Mouse (Mus musculus) embryonic facial prominence, embryonic 10.5 days (tissue): ENCODE results near the gene Dhx37. TPM values are rescaled to one million over a fixed set of nuclear protein-coding genes. Genes with fewer than 3 reads are reported as not detected.
A peak's percentile ranks its signal among the peaks of the same experiment; 100 is the strongest.
"Not testable (repeated sequence)": the region's sequence is repeated elsewhere in the genome, so short reads cannot be mapped to it uniquely, and the experiment has no call there.

ENCODE experiments used
- DNase-seq: peaks from one replicate; pipeline ENCODE4 v3.0.0-alpha.2; 2017; ENCODE audit warnings: low spot score
- H3K27ac ChIP-seq: fragments of 300-500 bp; sonication (generic); replicated peaks from 2 replicates; pipeline ENCODE4 v1.5.1; 2016; ENCODE audit warnings: mild to moderate bottlenecking
- H3K27me3 ChIP-seq: fragments of 300-500 bp; sonication (generic); replicated peaks from 2 replicates; pipeline ENCODE4 v1.6.1; 2016; ENCODE audit warnings: low read depth, mild to moderate bottlenecking; ENCODE audit not compliant: poor library complexity, severe bottlenecking
- H3K36me3 ChIP-seq: fragments of 300-500 bp; sonication (generic); replicated peaks from 2 replicates; pipeline ENCODE4 v1.6.1; 2016; ENCODE audit warnings: mild to moderate bottlenecking, moderate library complexity
- H3K4me1 ChIP-seq: fragments of 300-500 bp; sonication (generic); 2 replicates; pipeline ENCODE4 v1.6.1; 2016
- H3K4me3 ChIP-seq: fragments of 300-500 bp; sonication (generic); 2 replicates; pipeline ENCODE4 v1.5.1; 2016; ENCODE audit warnings: mild to moderate bottlenecking, moderate library complexity
- H3K9me3 ChIP-seq: fragments of 300-500 bp; sonication (generic); 2 replicates; pipeline ENCODE4 v1.6.1; 2016; ENCODE audit warnings: mild to moderate bottlenecking
- WGBS: fragments of 180-500 bp; shearing (Covaris S2); methylation state at CpG from one replicate; pipeline ENCODE4 v1.1.7; 2016; 5-methylcytosine and 5-hydroxymethylcytosine counted together
- polyA plus RNA-seq: library from polyadenylated mRNA; unstranded; fragments of >200 nt; fragmentation: Nextera tagmentation; extraction: Ambion mirVana; gene quantifications from 2 replicates; pipeline ENCODE4 v1.2.1, GENCODE M21; 2016

The Dhx37 gene
- polyA plus RNA-seq, 1 experiment from 2014 or later: 24.1 TPM

DNA sequence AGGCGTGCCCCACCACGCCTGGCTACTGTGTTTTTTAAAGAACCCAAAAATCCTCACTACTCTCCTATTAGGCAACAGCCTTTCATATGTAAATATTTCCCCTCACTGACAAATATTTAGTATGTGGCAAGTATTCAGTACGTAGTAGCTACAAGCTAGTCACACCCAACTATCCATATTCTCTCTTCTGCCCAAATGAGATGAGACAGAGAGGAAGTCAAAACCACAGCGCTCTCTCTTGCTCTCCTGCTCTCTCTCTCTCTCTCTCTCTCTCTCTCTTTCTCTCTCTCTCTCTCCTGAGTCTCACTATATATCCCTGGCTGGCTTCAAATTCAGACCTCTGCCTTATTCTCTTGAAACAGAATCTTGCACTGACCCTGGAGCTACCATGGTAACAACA, 10.6 kb upstream of the Dhx37 start:
- H3K27ac ChIP-seq: no peak overlapping the region
- H3K9me3 ChIP-seq: no peaks in the 10 kb centered on the region
- H3K36me3 ChIP-seq: peaks cover 44% of the 10 kb centered on the region
- DNase-seq: no peak
- H3K27me3 ChIP-seq: no peaks in the 10 kb centered on the region
- 97% methylated on average over 4 of the region's 4 CpGs for WGBS
- H3K4me3 ChIP-seq: no peak overlapping the region
- H3K4me1 ChIP-seq: peaks cover 23% of the 10 kb centered on the region

DNA sequence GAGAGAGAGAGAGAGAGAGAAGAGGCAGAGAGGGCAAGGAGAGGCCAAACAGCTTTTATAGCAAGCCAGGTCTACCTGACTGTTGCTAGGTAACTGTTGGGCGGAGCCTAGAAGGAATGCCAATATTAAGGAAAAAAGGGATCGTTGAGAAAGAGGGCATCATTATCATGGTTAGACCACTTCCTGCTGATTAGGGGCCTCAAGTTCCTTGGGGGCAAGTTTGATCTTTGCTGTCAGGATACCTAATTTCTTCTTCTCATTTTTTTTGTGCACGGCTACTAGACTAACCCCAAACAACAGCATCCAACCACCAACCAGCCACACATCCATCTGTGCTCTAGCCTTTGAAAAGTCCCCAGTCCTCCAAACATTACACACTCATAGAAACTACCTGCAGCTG, 10.0 kb upstream of the Dhx37 start:
- WGBS: 80% methylated on average over 3 of the region's 3 CpGs

DNA sequence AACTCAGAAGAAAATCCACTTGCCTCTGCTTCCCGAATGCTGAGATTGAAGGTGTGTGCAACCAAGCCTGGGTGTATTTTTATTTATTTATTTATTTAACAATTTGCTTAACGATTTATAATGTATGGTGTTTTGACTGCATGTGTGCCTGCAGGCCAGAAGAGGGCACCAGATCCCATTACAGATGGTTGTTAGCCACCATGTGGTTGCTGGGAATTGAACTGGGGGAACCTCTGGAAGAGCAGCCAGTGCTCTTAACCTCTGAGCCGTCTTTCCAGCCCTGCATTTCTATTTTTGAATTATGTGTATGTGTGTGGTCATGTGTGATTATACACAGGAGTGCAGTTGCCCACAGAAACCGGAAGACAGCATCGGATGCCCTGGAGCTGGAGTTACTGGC, 9.4 kb upstream of the Dhx37 start:
- Histone ChIP-seq H3K4me1 (peaks cover 23% of the 10 kb centered on the region), H3K27me3 (no peaks in the 10 kb centered on the region), H3K4me3 (peak overlapping the region; percentile 93; the same call in 1 of the 2 replicates), H3K36me3 (peaks cover 35% of the 10 kb centered on the region), H3K27ac (no peak overlapping the region), H3K9me3 (no peaks in the 10 kb centered on the region)
- WGBS: 88% methylated on average over 5 of the region's 5 CpGs
- no peak for DNase-seq

More for the DNA sequence above, 10.0 kb upstream of the Dhx37 start:
- Histone ChIP-seq H3K36me3 (peaks cover 40% of the 10 kb centered on the region), H3K4me1 (peaks cover 23% of the 10 kb centered on the region), H3K9me3 (no peaks in the 10 kb centered on the region), H3K27ac (no peak overlapping the region), H3K27me3 (no peaks in the 10 kb centered on the region), H3K4me3 (no peak overlapping the region)
- DNase-seq: no peak

DNA sequence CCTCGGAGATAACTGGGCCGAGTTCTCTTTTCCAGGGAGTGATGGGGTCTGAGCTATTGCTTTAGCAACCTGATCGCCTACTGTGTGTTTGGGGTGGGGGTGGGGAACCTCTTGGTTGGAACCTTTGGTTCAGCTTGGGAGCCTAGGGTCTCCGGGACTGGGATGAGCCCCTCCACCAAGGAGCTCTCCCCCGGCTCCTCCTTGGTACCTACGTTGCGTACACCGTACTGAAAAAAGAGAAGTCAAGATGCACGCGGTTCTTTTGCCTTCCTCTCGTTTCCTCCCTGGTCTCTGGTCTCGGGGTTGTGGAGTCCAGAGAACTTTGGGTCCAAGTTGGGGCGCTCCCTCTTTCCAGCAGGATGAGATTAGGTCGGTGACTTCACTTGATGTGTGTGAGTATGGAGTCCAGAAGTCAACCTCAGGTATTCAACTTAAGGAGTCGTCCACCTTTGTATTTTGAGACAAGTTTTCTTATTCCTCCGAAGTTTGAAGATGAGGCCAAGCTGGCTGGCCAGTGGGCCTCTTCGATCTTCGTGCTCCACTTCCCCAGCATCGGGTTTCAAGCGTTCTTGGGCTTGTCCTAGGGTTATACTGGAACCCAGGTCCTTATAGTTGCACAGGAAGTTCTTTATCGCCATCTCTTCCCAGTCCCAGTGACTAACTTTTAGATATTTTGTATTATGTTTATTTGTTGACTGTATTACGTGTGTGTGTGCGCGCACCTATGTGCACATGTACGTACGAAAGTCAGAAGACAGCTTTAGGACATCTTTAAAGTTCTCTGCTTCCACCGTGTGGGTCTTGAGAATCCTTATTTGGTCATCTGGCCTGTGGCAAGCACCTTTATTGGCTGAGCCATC, 8.4 kb upstream of the Dhx37 start:
- Histone ChIP-seq H3K9me3 (no peaks in the 10 kb centered on the region), H3K27ac (peak overlapping the region; percentile 97), H3K4me1 (peaks cover 23% of the 10 kb centered on the region), H3K27me3 (no peaks in the 10 kb centered on the region), H3K4me3 (peak overlapping the region; percentile 93), H3K36me3 (peaks cover 35% of the 10 kb centered on the region)
- 21% methylated on average over 27 of the region's 27 CpGs for WGBS
- peak; percentile 21 for DNase-seq

DNA sequence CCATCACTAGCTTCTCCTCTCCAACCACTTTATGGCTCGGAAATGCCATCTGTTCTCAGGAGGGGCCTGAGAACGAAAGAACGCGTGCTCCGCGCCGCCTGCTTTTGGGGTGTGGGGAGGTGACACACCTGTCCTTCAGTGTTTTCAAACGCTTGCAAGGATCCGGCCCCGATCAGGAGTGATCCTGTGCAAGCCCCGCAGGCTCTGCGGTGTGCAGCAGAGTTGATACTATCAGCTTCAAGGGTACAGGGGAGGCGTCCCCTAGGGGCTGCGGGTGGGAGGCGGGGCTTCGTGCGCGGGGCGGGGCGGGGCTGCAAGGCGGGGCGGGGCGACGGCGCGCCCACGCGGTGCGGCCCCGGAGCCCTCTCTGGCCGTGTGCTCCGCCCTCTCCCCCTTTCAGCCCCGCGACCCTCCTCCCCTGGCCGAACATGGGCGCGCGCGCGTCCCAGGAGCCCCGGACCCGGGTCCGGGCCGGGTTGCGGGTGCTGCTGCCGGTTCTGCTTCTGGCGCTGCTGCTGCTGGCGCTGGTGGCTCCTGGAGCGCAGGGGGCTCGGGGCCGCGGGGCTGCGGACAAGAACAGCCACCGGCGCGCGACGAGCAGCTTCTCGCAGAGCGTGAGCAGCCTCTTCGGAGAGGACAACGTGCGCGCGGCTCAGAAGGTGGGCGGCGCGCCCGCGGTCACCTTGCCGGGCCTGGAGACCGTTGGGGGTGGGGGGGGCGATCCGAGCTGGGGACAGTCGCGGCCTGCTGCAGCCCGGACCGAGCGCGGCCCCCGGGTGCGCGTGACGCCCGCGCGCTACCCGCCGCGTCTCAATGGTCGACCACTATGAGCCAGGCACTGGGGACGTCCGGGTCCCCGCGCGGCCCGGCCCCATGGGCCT, 7.6 kb upstream of the Dhx37 start, which contains the start of gene Bri3bp:
Bri3bp (plus strand) TSS at position 335 of the 881 bp plus-strand sequence.
- no peaks in the 10 kb centered on the region for H3K9me3 ChIP-seq
- peak within 1 kb of the TSS; percentile 93 for H3K4me3 ChIP-seq
- WGBS: under 1% methylated on average over 97 of the region's 97 CpGs
- DNase-seq: peak; percentile 91
- no peaks in the 10 kb centered on the region for H3K27me3 ChIP-seq
- peak within 1 kb of the TSS; percentile 97 for H3K27ac ChIP-seq
- H3K4me1 ChIP-seq: peaks cover 23% of the 10 kb centered on the region
- H3K36me3 ChIP-seq: peaks cover 33% of the 10 kb centered on the region

DNA sequence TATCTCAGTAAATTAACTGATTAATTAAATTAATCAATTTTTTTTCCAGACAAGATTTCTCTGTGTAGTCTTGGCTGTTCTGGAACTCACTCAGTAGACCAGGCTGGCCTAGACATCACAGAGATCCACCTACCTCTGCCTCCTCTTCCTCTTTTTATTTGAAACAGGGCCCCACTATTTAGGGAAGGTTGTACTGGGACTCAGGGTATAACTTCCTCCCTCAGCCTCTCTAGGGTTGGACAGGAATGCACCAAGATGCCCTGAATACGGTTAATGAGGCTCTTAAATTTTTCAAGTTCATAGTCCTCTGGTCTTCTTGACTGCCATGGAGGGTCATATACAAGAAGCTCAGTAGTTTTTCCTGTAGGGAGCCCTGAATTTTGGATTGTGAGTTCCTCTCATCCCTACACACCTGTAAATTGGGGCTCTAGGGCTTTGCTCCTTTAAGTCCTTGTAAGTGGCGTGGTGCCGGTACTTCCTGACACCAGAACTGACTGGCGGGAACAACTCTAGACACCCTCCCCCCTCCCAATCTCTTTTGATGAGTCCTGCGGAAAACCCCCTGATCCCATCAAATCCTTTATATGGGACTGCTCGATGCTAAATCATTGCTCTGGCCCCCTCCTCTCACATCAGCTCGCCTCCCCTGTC, 6.8 kb upstream of the Dhx37 start:
- H3K36me3 ChIP-seq: peaks cover 26% of the 10 kb centered on the region
- H3K4me1 ChIP-seq: peaks cover 23% of the 10 kb centered on the region
- H3K27ac ChIP-seq: peak overlapping the region; percentile 97
- H3K27me3 ChIP-seq: no peaks in the 10 kb centered on the region
- peak overlapping the region; percentile 93 for H3K4me3 ChIP-seq
- 2% methylated on average over 7 of the region's 7 CpGs for WGBS
- no peaks in the 10 kb centered on the region for H3K9me3 ChIP-seq
- DNase-seq: no peak

DNA sequence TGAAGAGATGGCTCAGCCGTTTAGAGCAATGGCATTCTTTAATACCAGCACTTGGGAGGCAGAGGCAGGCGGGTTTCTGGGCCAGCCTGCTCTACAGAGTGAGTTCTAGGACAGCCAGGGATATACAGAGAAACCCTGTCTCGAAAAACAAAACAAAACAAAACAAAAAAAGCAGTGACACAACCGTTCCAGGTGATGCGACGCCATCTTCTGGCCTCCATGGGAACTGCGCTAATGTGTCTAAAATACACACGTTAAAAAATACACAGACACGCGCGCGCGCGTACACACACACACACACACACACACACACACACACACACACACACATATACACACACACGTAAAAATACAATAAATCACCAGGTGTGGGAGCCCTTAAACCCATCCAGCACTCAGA, 426 bp upstream of the Dhx37 start:
- H3K27me3 ChIP-seq, H3K9me3 ChIP-seq, DNase-seq: not testable (repeated sequence)
- Histone ChIP-seq H3K4me3 (peak overlapping the region; percentile 85), H3K27ac (peak overlapping the region; percentile 88; the same call in 1 of the 2 replicates), H3K4me1 (peaks cover 16% of the 10 kb centered on the region), H3K36me3 (peaks cover 27% of the 10 kb centered on the region)
- 56% methylated on average over 15 of the region's 15 CpGs for WGBS

DNA sequence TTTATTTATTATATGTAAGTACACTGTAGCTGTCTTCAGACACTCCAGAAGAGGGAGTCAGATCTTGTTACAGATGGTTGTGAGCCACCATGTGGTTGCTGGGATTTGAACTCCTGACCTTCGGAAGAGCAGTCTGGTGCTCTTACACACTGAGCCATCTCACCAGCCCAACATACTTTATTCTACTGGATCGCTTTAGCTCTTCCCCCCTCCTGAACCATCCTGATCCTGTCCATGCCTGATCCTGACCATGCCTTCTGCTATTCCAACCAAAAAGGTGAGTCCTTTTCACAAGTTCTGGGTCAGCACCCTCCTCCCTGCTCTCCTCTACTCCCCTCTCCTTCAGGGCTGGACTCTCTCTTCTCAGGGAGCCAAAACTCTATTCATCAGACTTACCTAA, 1.6 kb downstream of the Dhx37 start:
- not testable (repeated sequence) for H3K9me3 ChIP-seq, DNase-seq, H3K27me3 ChIP-seq, H3K27ac ChIP-seq
- 92% methylated on average over 2 of the region's 2 CpGs for WGBS
- Histone ChIP-seq H3K36me3 (peaks cover 47% of the 10 kb centered on the region), H3K4me1 (peaks cover 16% of the 10 kb centered on the region), H3K4me3 (peak overlapping the region; percentile 85; the same call in 1 of the 2 replicates)

DNA sequence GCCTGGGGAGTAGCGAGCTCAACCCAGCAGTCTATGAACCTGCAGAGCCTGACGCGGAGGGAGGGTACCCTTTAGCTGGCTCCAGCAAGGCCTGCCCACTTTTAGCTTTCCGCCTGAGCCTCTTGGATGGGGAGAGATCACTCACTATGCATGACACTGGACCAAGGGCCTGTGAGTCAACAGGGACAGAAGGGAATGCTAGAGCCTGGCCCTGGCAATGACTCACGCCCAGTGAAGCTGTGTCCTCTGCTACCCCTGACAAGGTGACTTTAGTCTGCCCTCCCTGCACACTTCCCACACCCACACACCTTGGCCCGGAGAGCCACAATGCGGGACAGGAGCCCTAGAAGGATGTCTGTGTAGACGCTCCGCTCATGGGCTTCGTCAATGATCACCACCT, 7.6 kb downstream of the Dhx37 start:
- WGBS: 95% methylated on average over 10 of the region's 10 CpGs
- H3K9me3 ChIP-seq: no peaks in the 10 kb centered on the region

DNA sequence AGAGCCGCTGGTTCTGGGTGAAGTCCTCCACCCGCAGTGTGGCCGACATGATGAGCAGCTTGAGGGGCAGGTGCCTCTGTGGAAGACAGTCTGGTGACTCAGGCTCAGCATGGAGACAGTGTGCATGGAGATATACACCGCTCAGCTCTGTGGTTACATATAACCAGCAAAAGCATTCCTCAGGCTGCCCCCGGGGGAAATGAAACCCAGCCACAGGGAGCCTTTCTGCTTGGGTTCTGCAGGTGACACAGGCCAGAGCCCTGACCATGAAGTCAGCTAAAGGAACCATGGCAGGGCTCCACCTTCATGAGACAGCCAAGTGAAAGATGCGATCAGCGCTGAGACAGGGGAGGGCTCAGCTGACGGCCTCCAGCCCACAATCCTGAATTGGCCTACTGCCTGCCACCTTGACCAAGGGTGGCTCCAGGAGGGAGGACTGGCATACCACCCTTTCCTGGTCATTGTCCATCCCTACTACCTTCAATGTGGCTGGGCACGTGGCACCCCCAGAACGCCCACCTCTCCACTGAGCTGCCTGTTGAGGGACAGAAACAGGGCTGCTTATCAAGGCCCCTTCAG, 8.1 kb downstream of the Dhx37 start:
- Histone ChIP-seq H3K36me3 (peaks cover 100% of the 10 kb centered on the region), H3K27me3 (no peaks in the 10 kb centered on the region), H3K4me3 (no peak overlapping the region), H3K27ac (no peak overlapping the region), H3K4me1 (no peaks in the 10 kb centered on the region), H3K9me3 (no peaks in the 10 kb centered on the region)
- no peak for DNase-seq
- 93% methylated on average over 10 of the region's 10 CpGs for WGBS

More for the DNA sequence above, 7.6 kb downstream of the Dhx37 start:
- Histone ChIP-seq H3K36me3 (peaks cover 100% of the 10 kb centered on the region), H3K27ac (no peak overlapping the region), H3K4me1 (no peaks in the 10 kb centered on the region), H3K27me3 (no peaks in the 10 kb centered on the region), H3K4me3 (no peak overlapping the region)
- DNase-seq: no peak

DNA sequence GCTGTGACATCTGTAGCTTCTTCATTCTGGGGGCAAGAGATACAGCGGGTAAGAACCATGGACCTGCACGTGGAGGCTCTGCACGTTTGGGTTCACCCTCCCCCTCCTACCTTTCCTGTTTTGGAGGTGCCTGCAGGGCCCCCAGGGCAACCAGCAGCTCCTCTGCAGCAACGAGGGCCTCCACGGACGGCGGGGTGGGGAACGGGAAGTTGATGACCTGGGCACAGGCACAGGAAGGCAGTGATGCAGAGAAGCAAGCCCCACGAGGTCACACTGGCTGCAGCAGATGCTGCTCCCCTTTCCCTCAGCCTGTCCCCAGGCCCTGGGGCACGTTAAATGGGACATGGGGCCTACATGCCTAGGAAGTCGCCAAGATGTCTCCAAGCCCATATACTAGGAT, 14.8 kb downstream of the Dhx37 start:
- Histone ChIP-seq H3K36me3 (peaks cover 100% of the 10 kb centered on the region), H3K4me1 (no peaks in the 10 kb centered on the region), H3K27me3 (no peaks in the 10 kb centered on the region), H3K9me3 (no peaks in the 10 kb centered on the region), H3K27ac (no peak overlapping the region), H3K4me3 (no peak overlapping the region)
- 84% methylated on average over 11 of the region's 11 CpGs for WGBS
- DNase-seq: no peak

DNA sequence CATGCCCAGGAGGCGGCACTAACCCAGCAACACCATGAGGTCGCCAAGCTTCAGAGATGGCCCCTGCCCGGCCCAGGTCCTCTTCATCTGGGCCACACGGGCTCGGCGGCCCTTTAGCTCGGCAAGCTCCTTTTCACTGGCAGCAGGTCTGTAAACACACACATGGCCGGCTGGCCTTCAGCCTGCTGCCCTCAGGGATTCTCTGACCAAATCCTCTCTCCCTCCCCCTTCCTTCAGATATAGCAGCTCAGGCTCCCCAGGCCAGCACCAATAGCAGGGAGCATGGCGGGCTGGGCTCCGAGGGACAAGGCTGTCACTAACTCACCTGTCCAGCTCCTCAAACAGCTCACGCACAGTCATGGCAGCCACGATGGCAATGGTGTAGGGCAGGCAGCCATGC, 15.3 kb downstream of the Dhx37 start:
- Histone ChIP-seq H3K36me3 (peaks cover 100% of the 10 kb centered on the region), H3K9me3 (no peaks in the 10 kb centered on the region), H3K27me3 (no peaks in the 10 kb centered on the region), H3K27ac (no peak overlapping the region), H3K4me1 (no peaks in the 10 kb centered on the region), H3K4me3 (no peak overlapping the region)
- DNase-seq: no peak
- 91% methylated on average over 12 of the region's 12 CpGs for WGBS
